Mouse (Mus musculus) midbrain, embryonic 13.5 days (tissue): Measurements from ENCODE around the gene Sidt2. TPM values are rescaled to one million over a fixed set of nuclear protein-coding genes. Genes with fewer than 3 reads are reported as not detected.

Source experiments
- ATAC-seq: fragments of 200-750 bp; cut with Nextera tagmentation; 2 replicates; pipeline ENCODE4 v1.8.0; 2017; ENCODE audit warnings: mild to moderate bottlenecking, moderate TSS enrichment, moderate library complexity
- H3K27ac ChIP-seq: fragments of 300-500 bp; sonication (generic); 2 replicates; pipeline ENCODE4 v1.5.1; 2015; ENCODE audit warnings: inconsistent platforms, mild to moderate bottlenecking, moderate library complexity
- H3K27me3 ChIP-seq: fragments of 300-500 bp; sonication (generic); 2 replicates; pipeline ENCODE4 v1.6.1; 2015; ENCODE audit warnings: mild to moderate bottlenecking, inconsistent platforms
- H3K36me3 ChIP-seq: fragments of 300-500 bp; sonication (generic); 2 replicates; pipeline ENCODE4 v1.6.1; 2015; ENCODE audit warnings: mild to moderate bottlenecking, inconsistent platforms
- H3K4me1 ChIP-seq: fragments of 300-500 bp; sonication (generic); replicated peaks from 2 replicates; pipeline ENCODE4 v1.6.1; 2015; ENCODE audit warnings: inconsistent platforms
- H3K4me2 ChIP-seq: fragments of 300-500 bp; sonication (generic); replicated peaks from 2 replicates; pipeline ENCODE4 v1.6.1; 2015; ENCODE audit warnings: moderate library complexity, mild to moderate bottlenecking, inconsistent platforms
- H3K4me3 ChIP-seq: fragments of 300-500 bp; sonication (generic); replicated peaks from 2 replicates; pipeline ENCODE4 v1.5.1; 2015; ENCODE audit warnings: mild to moderate bottlenecking, inconsistent platforms
- H3K9ac ChIP-seq: fragments of 300-500 bp; sonication (generic); replicated peaks from 2 replicates; pipeline ENCODE4 v1.6.1; 2015; ENCODE audit warnings: mild to moderate bottlenecking, inconsistent platforms
- H3K9me3 ChIP-seq: fragments of 300-500 bp; sonication (generic); 2 replicates; pipeline ENCODE4 v1.6.1; 2016; ENCODE audit warnings: mild to moderate bottlenecking, inconsistent platforms
- WGBS: fragments of 180-500 bp; shearing (Covaris S2); methylation state at CpG from one replicate; pipeline ENCODE4 v1.1.7; 2015; 5-methylcytosine and 5-hydroxymethylcytosine counted together
- polyA plus RNA-seq: library from polyadenylated mRNA; unstranded; fragments of >200 nt; fragmentation: Nextera tagmentation; extraction: Ambion mirVana; gene quantifications from 2 replicates; pipeline ENCODE4 v1.2.1, GENCODE M21; 2015

Sidt2 gene
- polyA plus RNA-seq, 1 experiment from 2014 or later: 32.7 TPM

- Histone ChIP-seq H3K4me1 (peaks cover 4% of the 10 kb centered on the region), H3K27me3 (no peaks in the 10 kb centered on the region), H3K27ac (no peak overlapping the region), H3K9ac (no peak overlapping the region), H3K9me3 (no peaks in the 10 kb centered on the region), H3K4me2 (no peak overlapping the region), H3K36me3 (peaks cover 67% of the 10 kb centered on the region), H3K4me3 (no peak overlapping the region)
- no peak for ATAC-seq
- 93% methylated on average over 6 of the region's 6 CpGs for WGBS
Measured at GRCm38 (mm10) chr9:45963577-45963976, 8.5 kb upstream of the Sidt2 start.

- H3K4me3 ChIP-seq: no peak overlapping the region
- peaks cover 54% of the 10 kb centered on the region for H3K36me3 ChIP-seq
- no peaks in the 10 kb centered on the region for H3K27me3 ChIP-seq
- H3K4me1 ChIP-seq: peaks cover 15% of the 10 kb centered on the region
- 84% methylated on average over 2 of the region's 2 CpGs for WGBS
- no peak for ATAC-seq
- no peak overlapping the region for H3K9ac ChIP-seq
- no peak overlapping the region for H3K27ac ChIP-seq
- H3K9me3 ChIP-seq: no peaks in the 10 kb centered on the region
- H3K4me2 ChIP-seq: no peak overlapping the region
Measured at GRCm38 (mm10) chr9:45961855-45962254, 6.8 kb upstream of the Sidt2 start.

- WGBS: 90% methylated on average over 7 of the region's 7 CpGs
- no peak for ATAC-seq
- Histone ChIP-seq H3K9me3 (no peaks in the 10 kb centered on the region), H3K9ac (no peak overlapping the region), H3K4me2 (no peak overlapping the region), H3K4me1 (peaks cover 30% of the 10 kb centered on the region), H3K36me3 (peaks cover 38% of the 10 kb centered on the region), H3K4me3 (no peak overlapping the region), H3K27me3 (no peaks in the 10 kb centered on the region), H3K27ac (no peak overlapping the region)
Measured at GRCm38 (mm10) chr9:45959661-45960060, 4.6 kb upstream of the Sidt2 start.

GRCm38 (mm10) chr9:45958851-45959250 lies 3.8 kb upstream of the Sidt2 start:
- peak overlapping the region; percentile 17; the same call in 1 of the 2 replicates for H3K27ac ChIP-seq

GRCm38 (mm10) chr9:45958023-45958670 lies 3.1 kb upstream of the Sidt2 start:
- no peak overlapping the region for H3K9ac ChIP-seq
- H3K4me2 ChIP-seq: no peak overlapping the region
- 73% methylated on average over 7 of the region's 7 CpGs for WGBS
- no peaks in the 10 kb centered on the region for H3K27me3 ChIP-seq
- 0 out of 2 replicates have a peak overlapping the region, but pooled peaks have one; percentile 17 for H3K27ac ChIP-seq
- peaks cover 22% of the 10 kb centered on the region for H3K36me3 ChIP-seq
- H3K4me1 ChIP-seq: peaks cover 45% of the 10 kb centered on the region
- no peaks in the 10 kb centered on the region for H3K9me3 ChIP-seq
- no peak overlapping the region for H3K4me3 ChIP-seq
- ATAC-seq: no peak

More at GRCm38 (mm10) chr9:45958851-45959250, 3.8 kb upstream of the Sidt2 start:
- peaks cover 38% of the 10 kb centered on the region for H3K4me1 ChIP-seq
- 48% methylated on average over 4 of the region's 4 CpGs for WGBS
- H3K27me3 ChIP-seq: no peaks in the 10 kb centered on the region
- no peak overlapping the region for H3K4me3 ChIP-seq
- H3K9ac ChIP-seq: no peak overlapping the region
- peaks cover 29% of the 10 kb centered on the region for H3K36me3 ChIP-seq
- H3K4me2 ChIP-seq: no peak overlapping the region
- H3K9me3 ChIP-seq: no peaks in the 10 kb centered on the region
- ATAC-seq: no peak

- whole genome bisulfite sequencing: under 1% methylated on average over 61 of the region's 63 CpGs
- peak overlapping the region; percentile 84 for H3K27ac ChIP-seq
- H3K9ac ChIP-seq: peak overlapping the region; percentile 89
- ATAC-seq: peak; percentile 64
- no peaks in the 10 kb centered on the region for H3K9me3 ChIP-seq
- peaks cover 28% of the 10 kb centered on the region for H3K36me3 ChIP-seq
- H3K27me3 ChIP-seq: no peaks in the 10 kb centered on the region
- peaks cover 48% of the 10 kb centered on the region for H3K4me1 ChIP-seq
- H3K4me3 ChIP-seq: peak overlapping the region; percentile 80
- H3K4me2 ChIP-seq: peak overlapping the region; percentile 87
Measured at GRCm38 (mm10) chr9:45954294-45955106, 558 bp downstream of the Sidt2 start.

GRCm38 (mm10) chr9:45953511-45954293 lies 1.4 kb downstream of the Sidt2 start:
- no peaks in the 10 kb centered on the region for H3K9me3 ChIP-seq
- peak overlapping the region; percentile 89 for H3K9ac ChIP-seq
- ATAC-seq: no peak
- peaks cover 36% of the 10 kb centered on the region for H3K36me3 ChIP-seq
- 0 out of 2 replicates have a peak overlapping the region, but pooled peaks have one; percentile 84 for H3K27ac ChIP-seq
- no peaks in the 10 kb centered on the region for H3K27me3 ChIP-seq
- peaks cover 45% of the 10 kb centered on the region for H3K4me1 ChIP-seq
- peak overlapping the region; percentile 80 for H3K4me3 ChIP-seq
- peak overlapping the region; percentile 87 for H3K4me2 ChIP-seq
- WGBS: 68% methylated on average over 13 of the region's 13 CpGs

- Histone ChIP-seq H3K4me2 (no peak overlapping the region), H3K9ac (no peak overlapping the region; the same call in 1 of the 2 replicates)
- WGBS: 88% methylated on average over 7 of the region's 7 CpGs
Measured at GRCm38 (mm10) chr9:45952890-45953289, 2.2 kb downstream of the Sidt2 start.

GRCm38 (mm10) chr9:45952057-45952456 lies 3.0 kb downstream of the Sidt2 start:
- Histone ChIP-seq H3K27ac (no peak overlapping the region), H3K4me3 (no peak overlapping the region), H3K9ac (no peak overlapping the region), H3K4me2 (no peak overlapping the region), H3K27me3 (no peaks in the 10 kb centered on the region), H3K36me3 (peaks cover 52% of the 10 kb centered on the region), H3K9me3 (no peaks in the 10 kb centered on the region), H3K4me1 (peaks cover 35% of the 10 kb centered on the region)
- ATAC-seq: no peak
- 93% methylated on average over 4 of the region's 4 CpGs for WGBS

More at GRCm38 (mm10) chr9:45952890-45953289, 2.2 kb downstream of the Sidt2 start:
- peaks cover 37% of the 10 kb centered on the region for H3K4me1 ChIP-seq
- H3K4me3 ChIP-seq: no peak overlapping the region
- ATAC-seq: no peak
- no peaks in the 10 kb centered on the region for H3K9me3 ChIP-seq
- H3K27me3 ChIP-seq: no peaks in the 10 kb centered on the region
- no peak overlapping the region for H3K27ac ChIP-seq
- peaks cover 44% of the 10 kb centered on the region for H3K36me3 ChIP-seq

- H3K4me3 ChIP-seq: no peak overlapping the region
- no peaks in the 10 kb centered on the region for H3K27me3 ChIP-seq
- H3K27ac ChIP-seq: no peak overlapping the region
- WGBS: 92% methylated on average over 10 of the region's 10 CpGs
- no peak overlapping the region for H3K9ac ChIP-seq
- H3K9me3 ChIP-seq: no peaks in the 10 kb centered on the region
- no peak for ATAC-seq
- H3K36me3 ChIP-seq: peaks cover 98% of the 10 kb centered on the region
- no peak overlapping the region for H3K4me2 ChIP-seq
- H3K4me1 ChIP-seq: no peaks in the 10 kb centered on the region
Measured at GRCm38 (mm10) chr9:45946872-45947183, 8.2 kb downstream of the Sidt2 start.

GRCm38 (mm10) chr9:45946182-45946871 lies 8.7 kb downstream of the Sidt2 start:
- Histone ChIP-seq H3K9ac (no peak overlapping the region), H3K36me3 (peaks cover 98% of the 10 kb centered on the region)
- no peak for ATAC-seq

More at GRCm38 (mm10) chr9:45946182-45946871, 8.7 kb downstream of the Sidt2 start:
- WGBS: 88% methylated on average over 16 of the region's 16 CpGs
- Histone ChIP-seq H3K27ac (no peak overlapping the region), H3K9me3 (no peaks in the 10 kb centered on the region), H3K4me2 (no peak overlapping the region), H3K4me3 (no peak overlapping the region), H3K27me3 (no peaks in the 10 kb centered on the region), H3K4me1 (no peaks in the 10 kb centered on the region)
